Mouse (Mus musculus) skeletal muscle tissue, adult 2 months (tissue): Measurements from ENCODE around the gene Hs2st1.

Experiments
- DNase-seq: peaks from one replicate; pipeline ENCODE4 v3.0.0-alpha.2; 2012; ENCODE audit warnings: low read depth, low spot score

Gene Hs2st1

GRCm38 (mm10) chr3:144551416-144551815 lies 18.6 kb downstream of the Hs2st1 start:
- no peak for DNase-seq

- no peak for DNase-seq
Observed at GRCm38 (mm10) chr3:144550659-144551058, 19.3 kb downstream of the Hs2st1 start.

- DNase-seq: peak; percentile 77
Observed at GRCm38 (mm10) chr3:144550036-144550435, 19.9 kb downstream of the Hs2st1 start.

- no peak for DNase-seq
Observed at GRCm38 (mm10) chr3:144548186-144548845, 21.7 kb downstream of the Hs2st1 start.

DNA sequence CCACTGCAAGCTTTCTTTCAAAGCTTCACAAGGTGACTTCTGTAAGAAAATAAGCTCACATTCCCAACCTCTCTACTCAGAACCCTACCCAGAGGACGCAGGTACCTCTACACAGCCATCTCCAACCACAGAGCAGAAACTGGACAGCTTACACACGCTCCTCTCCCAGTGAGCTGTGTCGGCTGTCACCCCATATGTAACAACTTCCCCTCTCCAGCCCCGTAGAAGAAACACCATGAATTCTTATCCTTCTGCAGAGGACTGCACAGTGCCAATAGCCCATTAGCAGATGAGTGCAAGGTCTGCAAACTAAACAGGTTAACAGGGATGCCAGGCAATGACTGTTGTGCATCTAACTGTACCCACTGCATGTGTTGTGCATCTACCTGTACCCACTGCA lies 23.5 kb downstream of the Hs2st1 start:
- no peak for DNase-seq

GRCm38 (mm10) chr3:144545832-144546231 lies 24.1 kb downstream of the Hs2st1 start:
- DNase-seq: no peak

DNA sequence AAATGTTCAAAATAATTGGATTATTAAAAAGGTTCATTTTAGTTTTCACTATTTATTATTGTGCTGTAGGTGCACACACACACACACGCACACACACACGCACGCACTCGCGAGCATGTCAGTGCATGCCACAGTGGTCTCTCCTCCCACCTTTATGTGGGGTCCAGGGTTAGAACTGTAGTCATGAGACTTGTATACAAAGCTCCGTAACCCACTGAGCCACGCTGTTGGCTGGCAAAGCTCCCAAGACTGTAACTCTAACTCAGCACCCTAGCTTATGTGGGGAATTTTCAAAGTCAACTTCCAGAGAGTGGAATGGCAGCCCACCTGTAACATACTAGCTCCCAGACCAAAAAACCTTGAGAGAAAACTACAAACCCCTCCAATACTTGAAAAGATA lies 24.8 kb downstream of the Hs2st1 start:
- DNase-seq: no peak

DNA sequence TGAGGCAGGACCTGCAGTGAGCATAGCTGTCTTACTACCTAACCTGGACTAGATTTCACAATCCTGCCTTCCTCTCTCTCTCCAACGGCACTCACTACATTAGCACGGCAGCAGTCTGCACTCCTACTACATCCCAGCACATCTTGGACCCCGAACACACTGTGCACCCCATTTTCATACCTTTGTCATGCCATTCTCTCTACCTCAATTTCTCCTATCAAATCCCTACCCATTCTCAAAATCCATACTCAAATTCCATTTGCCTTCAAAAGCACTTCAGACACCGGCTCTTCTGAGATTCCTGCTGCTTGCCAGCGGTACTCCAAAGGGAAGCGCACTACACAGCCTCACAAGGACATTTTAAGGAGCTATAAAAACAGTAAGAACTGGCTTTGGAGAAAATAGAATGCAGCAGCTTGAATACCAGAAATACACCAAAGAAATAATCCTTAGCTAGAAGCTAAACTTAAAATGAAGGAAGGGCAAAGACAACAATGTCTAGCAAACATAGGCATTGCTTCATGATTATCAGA lies 28.0 kb downstream of the Hs2st1 start:
- DNase-seq: no peak

DNA sequence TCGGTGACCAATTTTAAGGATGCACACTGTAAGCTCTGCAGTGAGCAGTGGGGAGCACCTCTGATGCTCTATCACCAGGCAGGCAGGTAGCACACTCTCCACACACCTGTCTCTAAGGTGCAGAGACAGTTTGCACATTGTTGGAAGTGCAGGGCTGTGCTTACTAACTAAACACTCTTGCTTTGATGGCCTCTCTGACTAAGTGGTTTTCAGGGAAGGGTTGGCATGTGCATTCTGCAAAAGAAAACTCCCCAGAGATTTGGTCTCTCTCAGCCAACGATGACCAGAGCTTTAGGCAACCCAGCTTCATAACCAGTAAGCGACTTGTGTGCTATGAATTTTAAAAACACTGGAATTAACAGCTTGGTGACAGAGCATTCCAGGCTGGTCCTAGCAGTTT lies 29.2 kb downstream of the Hs2st1 start:
- no peak for DNase-seq

DNA sequence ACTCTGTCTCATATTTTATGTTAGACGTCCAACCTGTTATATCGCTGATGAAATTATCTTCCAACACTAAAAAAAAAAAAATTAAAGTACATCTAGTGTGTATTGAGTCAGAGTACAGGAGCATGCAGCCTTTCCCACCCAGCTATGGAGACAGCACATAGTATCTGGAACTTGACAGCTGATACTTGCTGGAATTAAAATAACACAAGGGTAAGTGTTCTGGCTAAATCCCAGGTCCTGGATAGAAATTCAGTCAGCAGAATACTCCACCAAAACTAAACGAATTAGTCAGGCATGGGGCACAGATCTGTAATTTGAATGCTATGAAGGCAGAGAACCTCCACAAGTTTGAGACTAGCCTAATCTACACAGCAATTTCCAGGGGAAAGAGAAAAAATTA lies 30.9 kb downstream of the Hs2st1 start:
- DNase-seq: peak; percentile 40

DNA sequence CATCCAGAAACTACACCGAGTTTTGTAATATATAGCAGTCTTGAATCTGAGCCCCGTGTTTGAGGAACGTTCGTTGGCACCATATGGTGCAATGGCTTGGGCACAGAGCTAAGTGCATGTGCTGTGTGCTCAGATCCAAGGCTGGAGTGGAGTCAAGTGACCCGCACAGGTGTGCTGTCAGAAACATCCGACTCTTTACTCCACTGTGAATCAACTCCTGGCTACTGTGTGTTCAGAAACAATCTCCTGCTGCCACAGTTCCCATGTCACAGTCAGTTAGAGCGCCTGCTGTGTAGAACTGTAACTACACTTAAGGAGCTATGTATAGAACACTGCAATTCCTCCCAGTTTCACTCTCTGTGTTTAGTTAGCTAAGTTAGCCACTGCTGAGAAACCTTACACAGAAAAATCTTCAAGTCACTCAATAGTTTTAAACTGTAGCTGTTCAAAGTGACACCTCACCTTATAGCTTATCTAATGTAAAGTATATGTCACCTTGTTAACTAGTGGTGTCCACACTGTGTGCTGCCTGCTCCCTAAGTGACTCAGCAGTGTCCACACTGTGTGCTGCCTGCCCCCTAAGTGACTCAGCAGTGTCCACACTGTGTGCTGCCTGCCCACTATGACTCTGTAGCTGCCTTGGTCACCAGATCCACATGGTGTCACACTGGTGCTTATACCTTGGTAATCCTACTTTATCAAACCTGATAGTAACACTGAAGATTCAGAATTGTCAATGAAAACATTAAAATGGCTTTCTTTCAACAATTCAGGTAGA lies 32.7 kb downstream of the Hs2st1 start:
- peak; percentile 29 for DNase-seq

- no peak for DNase-seq
Observed at GRCm38 (mm10) chr3:144535056-144535455, 34.9 kb downstream of the Hs2st1 start.

GRCm38 (mm10) chr3:144531023-144531422 lies 39.0 kb downstream of the Hs2st1 start:
- DNase-seq: no peak

- no peak for DNase-seq
Observed at GRCm38 (mm10) chr3:144527918-144528317, 42.1 kb downstream of the Hs2st1 start.

DNA sequence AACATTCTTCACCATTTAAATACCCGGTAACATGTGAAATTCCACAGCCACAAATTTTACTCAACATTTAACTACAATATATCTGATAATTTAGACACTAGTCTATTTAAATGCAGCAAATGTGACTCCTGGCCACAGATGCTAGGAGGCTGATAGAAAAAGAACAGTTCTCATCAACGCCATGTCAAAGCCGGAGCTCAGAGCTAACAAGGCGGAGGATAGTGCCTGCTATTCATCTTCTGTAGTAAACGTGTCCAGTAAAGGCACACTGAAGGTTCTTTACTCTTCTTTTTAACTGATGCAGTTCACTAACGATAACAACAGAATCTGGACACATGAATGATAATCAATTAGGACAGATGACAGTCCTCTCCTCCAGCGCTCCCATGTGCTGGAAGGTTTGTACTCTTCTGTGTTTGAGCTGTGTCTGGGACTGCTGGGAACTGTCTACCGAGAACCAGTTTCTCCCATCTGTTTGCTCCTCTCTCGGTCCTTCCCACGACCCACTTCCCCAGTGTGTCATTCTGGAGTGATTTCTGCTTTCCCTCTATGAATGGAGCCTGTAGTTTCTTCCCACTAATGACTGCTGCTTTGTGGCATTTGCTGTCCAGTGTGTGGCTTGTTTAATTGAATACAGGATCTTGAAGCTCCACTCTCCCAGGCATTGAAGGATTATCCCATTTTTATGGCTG lies 50.3 kb downstream of the Hs2st1 start:
- DNase-seq: no peak

GRCm38 (mm10) chr3:144518917-144519316 lies 51.1 kb downstream of the Hs2st1 start:
- no peak for DNase-seq

GRCm38 (mm10) chr3:144515286-144515685 lies 54.7 kb downstream of the Hs2st1 start:
- no peak for DNase-seq

GRCm38 (mm10) chr3:144514122-144514505 lies 55.9 kb downstream of the Hs2st1 start:
- no peak for DNase-seq

GRCm38 (mm10) chr3:144513169-144514121 lies 56.5 kb downstream of the Hs2st1 start:
- no peak for DNase-seq

DNA sequence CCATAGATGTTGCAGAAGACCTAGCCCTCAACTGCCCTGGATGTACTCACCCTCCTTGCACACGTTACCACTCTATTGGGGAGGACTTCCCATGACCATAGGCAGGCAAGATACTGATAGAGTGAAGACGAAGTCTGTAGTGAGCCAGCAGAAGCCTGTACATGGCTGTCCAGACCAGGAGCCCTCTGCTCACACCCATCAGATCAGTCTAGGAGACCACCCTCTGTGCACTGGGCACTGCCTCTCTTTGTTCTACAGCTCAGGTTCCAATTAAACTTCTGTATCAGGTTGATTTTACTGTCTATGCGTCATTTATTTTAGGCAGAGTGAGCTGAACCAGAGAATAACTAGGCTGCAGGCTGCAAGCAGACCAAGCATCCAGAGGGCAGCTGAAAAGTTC lies 59.3 kb downstream of the Hs2st1 start:
- no peak for DNase-seq

GRCm38 (mm10) chr3:144508342-144508741 lies 61.6 kb downstream of the Hs2st1 start:
- no peak for DNase-seq
